Mouse (Mus musculus) intestine, embryonic 16.5 days (tissue): ENCODE measurements around the gene Asic3. TPM values are rescaled to one million over a fixed set of nuclear protein-coding genes. Genes with fewer than 3 reads are reported as not detected.

Source experiments
- ATAC-seq: fragments of 200-750 bp; cut with Nextera tagmentation; 2 replicates; pipeline ENCODE4 v1.8.0; 2017; ENCODE audit warnings: moderate TSS enrichment, moderate library complexity
- H3K27ac ChIP-seq: fragments of 300-500 bp; sonication (generic); 2 replicates; pipeline ENCODE4 v1.5.1; 2014; ENCODE audit warnings: mild to moderate bottlenecking, low read length
- H3K27me3 ChIP-seq: fragments of 300-500 bp; sonication (generic); replicated peaks from 2 replicates; pipeline ENCODE4 v1.6.1; 2014; ENCODE audit warnings: low read length, control low read depth, mixed read lengths; ENCODE audit not compliant: control insufficient read depth, insufficient read depth
- H3K36me3 ChIP-seq: fragments of 300-500 bp; sonication (generic); 2 replicates; pipeline ENCODE4 v1.6.1; 2014; ENCODE audit warnings: low read length, control low read depth; ENCODE audit not compliant: control insufficient read depth, insufficient read depth
- H3K4me1 ChIP-seq: fragments of 300-500 bp; sonication (generic); 2 replicates; pipeline ENCODE4 v1.6.1; 2014; ENCODE audit warnings: low read length, control low read depth, mixed read lengths; ENCODE audit not compliant: control insufficient read depth, insufficient read depth
- H3K4me2 ChIP-seq: fragments of 300-500 bp; sonication (generic); 2 replicates; pipeline ENCODE4 v1.6.1; 2014; ENCODE audit warnings: low read depth, low read length, control low read depth
- H3K4me3 ChIP-seq: fragments of 300-500 bp; sonication (generic); 2 replicates; pipeline ENCODE4 v1.5.1; 2014; ENCODE audit warnings: mild to moderate bottlenecking, low read length
- H3K9ac ChIP-seq: fragments of 300-500 bp; sonication (generic); 2 replicates; pipeline ENCODE4 v1.6.1; 2014; ENCODE audit warnings: low read depth, low read length
- H3K9me3 ChIP-seq: fragments of 300-500 bp; sonication (generic); 2 replicates; pipeline ENCODE4 v1.6.1; 2016; ENCODE audit warnings: low read length, control low read depth; ENCODE audit not compliant: control insufficient read depth
- WGBS: fragments of 180-500 bp; shearing (Covaris S2); extraction: QIAGEN DNeasy Blood & Tissue Kit; methylation state at CpG from one replicate; pipeline ENCODE4 v1.1.7; 2014; 5-methylcytosine and 5-hydroxymethylcytosine counted together
- polyA plus RNA-seq: library from polyadenylated mRNA; unstranded; fragments of >200 nt; fragmentation: Nextera tagmentation; extraction: Ambion mirVana; gene quantifications from 2 replicates; pipeline ENCODE4 v1.2.1, GENCODE M21; 2015

Asic3 gene
- polyA plus RNA-seq, 1 experiment from 2014 or later: 0.57 TPM

DNA sequence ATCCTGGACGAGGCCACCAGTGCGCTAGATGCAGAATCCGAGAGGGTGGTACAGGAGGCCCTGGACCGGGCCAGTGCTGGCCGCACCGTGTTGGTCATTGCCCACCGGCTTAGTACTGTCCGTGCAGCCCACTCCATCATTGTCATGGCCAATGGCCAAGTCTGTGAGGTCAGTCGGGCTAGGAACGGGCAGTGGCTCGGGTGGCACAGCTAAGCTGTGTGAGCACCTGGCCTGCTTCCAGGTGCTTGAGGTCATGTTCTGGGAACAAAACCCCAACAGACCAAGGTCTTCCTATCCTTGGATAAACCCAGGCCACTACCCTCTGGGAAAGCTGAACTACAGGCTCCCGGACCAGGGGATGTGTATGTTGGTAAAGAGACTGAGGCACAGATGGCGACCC lies 4.5 kb upstream of the Asic3 start:
- H3K36me3 ChIP-seq: peaks cover 6% of the 10 kb centered on the region

DNA sequence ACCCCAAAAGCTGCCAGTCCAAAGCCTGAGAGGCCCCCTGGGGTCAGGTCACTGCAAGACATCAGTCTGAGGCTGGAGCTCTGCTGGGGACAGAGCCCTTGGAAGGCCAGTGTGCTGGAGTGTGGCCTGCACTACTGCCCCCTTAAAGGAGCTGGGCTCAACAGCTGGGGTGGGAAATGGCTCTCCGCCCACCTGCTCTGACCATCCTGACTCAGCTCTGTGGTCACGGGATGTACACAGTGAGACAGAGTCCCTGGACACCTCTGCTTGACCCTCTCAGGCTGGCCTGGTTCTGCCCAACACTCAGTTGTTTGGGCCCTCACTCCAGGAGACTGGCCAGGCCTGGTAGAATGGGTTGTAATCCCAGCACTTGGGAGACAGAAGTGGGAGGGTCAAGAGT lies 3.7 kb upstream of the Asic3 start:
- Histone ChIP-seq H3K36me3 (peaks cover 6% of the 10 kb centered on the region), H3K4me1 (peaks cover 11% of the 10 kb centered on the region; the same call in 1 of the 2 replicates), H3K4me2 (no peak overlapping the region), H3K27ac (no peak overlapping the region), H3K9me3 (no peaks in the 10 kb centered on the region), H3K27me3 (no peaks in the 10 kb centered on the region), H3K4me3 (no peak overlapping the region), H3K9ac (no peak overlapping the region)
- no peak for ATAC-seq
- 89% methylated on average over 2 of the region's 2 CpGs for WGBS

More for the DNA sequence above, 4.5 kb upstream of the Asic3 start:
- ATAC-seq: no peak
- Histone ChIP-seq H3K27ac (no peak overlapping the region), H3K27me3 (no peaks in the 10 kb centered on the region), H3K9me3 (no peaks in the 10 kb centered on the region), H3K4me1 (peaks cover 7% of the 10 kb centered on the region; the same call in 1 of the 2 replicates), H3K9ac (no peak overlapping the region), H3K4me2 (no peak overlapping the region), H3K4me3 (no peak overlapping the region)
- WGBS: 87% methylated on average over 13 of the region's 13 CpGs

DNA sequence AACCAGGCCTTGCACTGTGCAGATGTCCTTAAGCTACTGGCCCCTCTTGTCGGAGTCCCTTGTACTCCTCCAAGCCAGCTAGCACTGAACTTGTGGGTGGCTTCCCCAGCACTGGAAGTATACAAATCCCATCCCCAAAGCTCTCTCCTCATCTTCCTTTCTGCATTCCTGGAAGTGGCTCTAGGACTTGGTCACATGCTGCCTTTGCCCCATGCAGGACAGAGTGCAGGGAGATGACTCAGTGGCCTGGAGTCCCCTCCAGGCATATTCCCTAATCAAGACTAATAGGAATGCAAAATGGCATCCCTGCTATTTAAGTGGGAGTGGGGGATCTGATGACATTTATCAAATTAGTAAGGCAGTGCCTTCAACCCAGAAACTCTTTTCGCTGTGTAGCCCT lies 1.1 kb upstream of the Asic3 start:
- H3K4me3 ChIP-seq: no peak overlapping the region
- H3K9ac ChIP-seq: no peak overlapping the region
- H3K9me3 ChIP-seq: no peaks in the 10 kb centered on the region
- 67% methylated on average over 2 of the region's 2 CpGs for WGBS
- H3K4me1 ChIP-seq: peaks cover 11% of the 10 kb centered on the region; the same call in 1 of the 2 replicates
- no peak overlapping the region for H3K4me2 ChIP-seq
- no peak overlapping the region for H3K27ac ChIP-seq
- H3K36me3 ChIP-seq: no peaks in the 10 kb centered on the region
- no peaks in the 10 kb centered on the region for H3K27me3 ChIP-seq
- ATAC-seq: no peak

DNA sequence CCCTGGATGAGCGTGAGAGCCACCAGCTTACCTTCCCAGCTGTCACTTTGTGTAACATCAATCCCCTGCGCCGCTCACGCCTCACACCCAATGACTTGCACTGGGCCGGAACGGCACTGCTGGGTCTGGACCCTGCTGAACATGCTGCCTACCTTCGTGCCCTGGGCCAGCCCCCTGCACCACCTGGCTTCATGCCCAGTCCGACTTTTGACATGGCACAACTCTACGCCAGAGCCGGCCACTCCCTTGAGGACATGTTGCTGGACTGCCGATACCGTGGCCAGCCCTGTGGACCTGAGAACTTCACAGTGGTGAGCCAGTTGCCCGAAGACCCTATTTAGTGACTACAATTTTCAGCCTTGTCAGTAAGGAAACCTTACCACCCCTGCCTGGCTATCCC lies 746 bp downstream of the Asic3 start:
- Histone ChIP-seq H3K27ac (no peak overlapping the region), H3K36me3 (no peaks in the 10 kb centered on the region), H3K9me3 (no peaks in the 10 kb centered on the region), H3K4me3 (no peak overlapping the region), H3K27me3 (no peaks in the 10 kb centered on the region), H3K4me1 (peaks cover 11% of the 10 kb centered on the region; the same call in 1 of the 2 replicates), H3K4me2 (no peak overlapping the region), H3K9ac (peak overlapping the region; percentile 11; the same call in 1 of the 2 replicates)
- WGBS: 80% methylated on average over 13 of the region's 13 CpGs
- no peak for ATAC-seq

DNA sequence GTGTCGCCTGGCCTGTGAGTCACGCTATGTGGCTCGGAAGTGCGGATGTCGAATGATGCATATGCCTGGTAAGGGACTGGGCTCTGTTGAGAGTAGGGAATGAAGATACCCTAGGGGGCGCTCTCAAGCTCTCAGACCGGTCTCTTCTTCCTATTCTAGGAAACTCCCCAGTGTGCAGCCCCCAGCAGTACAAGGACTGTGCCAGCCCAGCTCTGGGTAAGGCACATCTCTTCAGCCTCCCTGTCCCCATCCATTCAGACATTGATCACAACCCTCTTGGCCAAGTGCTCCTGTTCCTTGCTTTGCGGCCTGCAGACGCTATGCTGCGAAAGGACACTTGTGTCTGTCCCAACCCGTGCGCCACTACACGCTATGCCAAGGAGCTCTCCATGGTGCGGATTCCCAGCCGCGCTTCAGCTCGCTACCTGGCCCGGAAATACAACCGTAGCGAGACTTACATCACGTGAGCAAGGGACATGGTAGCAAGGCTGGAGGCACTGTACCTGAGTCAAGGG lies 3.1 kb downstream of the Asic3 start:
- peak overlapping the region; percentile 20; the same call in 1 of the 2 replicates for H3K4me2 ChIP-seq
- peaks cover 11% of the 10 kb centered on the region; the same call in 1 of the 2 replicates for H3K4me1 ChIP-seq
- WGBS: 5% methylated on average over 21 of the region's 21 CpGs
- peak; percentile 60 for ATAC-seq
- no peaks in the 10 kb centered on the region for H3K9me3 ChIP-seq
- no peak overlapping the region for H3K9ac ChIP-seq
- no peaks in the 10 kb centered on the region for H3K27me3 ChIP-seq
- H3K27ac ChIP-seq: no peak overlapping the region
- H3K4me3 ChIP-seq: no peak overlapping the region
- H3K36me3 ChIP-seq: no peaks in the 10 kb centered on the region

DNA sequence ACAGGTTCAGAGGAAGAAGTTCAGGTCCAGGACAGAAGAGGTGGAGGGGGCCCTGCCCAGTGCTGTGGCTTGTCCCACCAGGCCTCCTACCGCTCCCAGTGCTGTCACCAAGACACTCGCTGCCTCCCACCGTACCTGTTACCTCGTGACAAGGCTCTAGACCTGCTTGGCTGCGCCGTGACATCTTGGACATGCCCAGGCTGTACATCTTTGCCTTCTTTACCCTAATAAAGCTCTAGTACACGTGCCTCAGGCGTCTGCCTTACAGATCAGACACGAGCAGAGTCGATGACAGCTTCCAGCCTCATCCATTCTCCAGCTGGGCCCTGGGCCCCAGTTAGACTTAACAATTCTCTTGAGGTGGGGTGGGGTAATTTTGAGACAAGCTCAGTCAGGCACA lies 4.4 kb downstream of the Asic3 start:
- Histone ChIP-seq H3K4me3 (no peak overlapping the region), H3K4me2 (no peak overlapping the region), H3K27ac (no peak overlapping the region), H3K4me1 (peaks cover 14% of the 10 kb centered on the region), H3K27me3 (no peaks in the 10 kb centered on the region), H3K36me3 (no peaks in the 10 kb centered on the region), H3K9me3 (no peaks in the 10 kb centered on the region), H3K9ac (no peak overlapping the region)
- no peak for ATAC-seq
- 88% methylated on average over 10 of the region's 10 CpGs for WGBS

DNA sequence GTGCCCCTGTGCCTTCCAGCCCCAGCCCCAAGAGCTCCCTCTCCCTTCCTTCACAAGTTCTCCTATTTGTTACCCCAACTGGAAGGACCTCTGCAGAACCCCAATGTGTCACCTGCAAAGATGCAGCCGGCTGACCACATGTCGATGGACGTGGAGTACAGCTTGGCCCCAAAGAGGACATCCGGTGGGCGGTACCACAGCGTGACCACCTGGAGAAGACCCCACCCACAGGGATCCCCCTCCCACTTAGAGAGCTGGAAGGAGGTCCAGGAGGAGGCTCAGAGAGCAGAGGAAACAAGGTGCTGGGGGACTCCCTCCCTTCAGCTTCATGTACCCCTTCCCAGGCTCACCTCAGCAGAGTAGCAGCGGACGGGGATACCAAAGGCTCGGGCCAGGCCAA lies 7.2 kb downstream of the Asic3 start:
- H3K4me3 ChIP-seq: no peak overlapping the region
- WGBS: 89% methylated on average over 9 of the region's 9 CpGs

DNA sequence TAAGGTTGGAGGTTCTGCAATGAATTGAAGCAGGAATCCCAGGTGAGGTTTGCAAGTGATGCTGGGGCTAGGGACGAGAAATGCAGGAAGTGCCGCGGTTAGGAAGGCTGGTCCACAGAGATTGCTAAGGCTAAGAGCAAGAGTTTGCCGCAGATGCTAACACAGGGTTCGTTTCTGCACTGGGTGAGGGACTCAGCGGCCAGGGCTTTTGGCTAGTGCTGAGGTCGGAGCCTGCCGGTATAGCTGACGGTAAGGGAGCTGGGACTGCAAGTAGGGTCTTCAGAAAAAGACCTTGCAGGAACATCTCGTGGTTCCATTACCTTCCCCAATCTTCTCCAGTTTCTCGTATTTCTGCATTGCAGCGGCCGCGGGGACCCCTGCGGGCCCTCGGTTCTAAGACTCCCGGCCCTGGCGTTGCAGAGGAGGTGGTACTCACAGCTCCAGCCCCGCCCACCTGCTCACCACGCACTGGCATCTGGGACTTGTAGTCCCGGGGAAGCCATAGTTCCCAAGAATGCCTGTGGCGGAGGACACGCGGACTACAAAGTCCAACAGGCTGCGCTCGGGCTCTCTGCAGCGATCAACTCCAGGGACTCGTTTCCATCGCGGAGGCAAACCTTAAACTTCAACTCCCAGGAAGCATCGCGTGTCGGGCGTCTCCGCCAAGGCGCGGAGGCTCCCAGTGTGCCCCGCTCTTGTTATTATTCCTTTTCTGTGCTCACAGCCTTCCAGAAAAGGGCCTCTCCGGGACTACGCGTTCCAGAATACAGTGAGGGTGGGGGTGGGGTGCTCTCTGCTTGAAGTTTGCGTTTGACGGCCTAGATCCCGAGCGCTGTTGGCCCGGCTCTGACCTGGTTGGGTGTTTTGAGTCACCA lies 10.2 kb downstream of the Asic3 start, which contains the start of the genes Cdk5 and Slc4a2:
Gene Cdk5, minus strand, starts transcription at position 402 of the 875 bp plus-strand sequence.
Gene Slc4a2, plus strand, starts transcription at position 709 of the 875 bp plus-strand sequence.
- H3K4me1 ChIP-seq: peaks cover 27% of the 10 kb centered on the region
- no peaks in the 10 kb centered on the region for H3K27me3 ChIP-seq
- peak within 1 kb of the TSS; percentile 98 for H3K27ac ChIP-seq
- peak; percentile 89 for ATAC-seq
- H3K4me2 ChIP-seq: peak within 1 kb of the TSS; percentile 86
- no peaks in the 10 kb centered on the region for H3K9me3 ChIP-seq
- WGBS: under 1% methylated on average over 46 of the region's 46 CpGs
- peak within 1 kb of the TSS; percentile 81 for H3K9ac ChIP-seq
- peak within 1 kb of the TSS; percentile 76 for H3K4me3 ChIP-seq
- H3K36me3 ChIP-seq: no peaks in the 10 kb centered on the region

More for the DNA sequence above, 7.2 kb downstream of the Asic3 start:
- Histone ChIP-seq H3K9ac (no peak overlapping the region), H3K36me3 (no peaks in the 10 kb centered on the region), H3K27ac (no peak overlapping the region), H3K4me1 (peaks cover 10% of the 10 kb centered on the region), H3K9me3 (no peaks in the 10 kb centered on the region), H3K4me2 (no peak overlapping the region), H3K27me3 (no peaks in the 10 kb centered on the region)
- no peak for ATAC-seq

DNA sequence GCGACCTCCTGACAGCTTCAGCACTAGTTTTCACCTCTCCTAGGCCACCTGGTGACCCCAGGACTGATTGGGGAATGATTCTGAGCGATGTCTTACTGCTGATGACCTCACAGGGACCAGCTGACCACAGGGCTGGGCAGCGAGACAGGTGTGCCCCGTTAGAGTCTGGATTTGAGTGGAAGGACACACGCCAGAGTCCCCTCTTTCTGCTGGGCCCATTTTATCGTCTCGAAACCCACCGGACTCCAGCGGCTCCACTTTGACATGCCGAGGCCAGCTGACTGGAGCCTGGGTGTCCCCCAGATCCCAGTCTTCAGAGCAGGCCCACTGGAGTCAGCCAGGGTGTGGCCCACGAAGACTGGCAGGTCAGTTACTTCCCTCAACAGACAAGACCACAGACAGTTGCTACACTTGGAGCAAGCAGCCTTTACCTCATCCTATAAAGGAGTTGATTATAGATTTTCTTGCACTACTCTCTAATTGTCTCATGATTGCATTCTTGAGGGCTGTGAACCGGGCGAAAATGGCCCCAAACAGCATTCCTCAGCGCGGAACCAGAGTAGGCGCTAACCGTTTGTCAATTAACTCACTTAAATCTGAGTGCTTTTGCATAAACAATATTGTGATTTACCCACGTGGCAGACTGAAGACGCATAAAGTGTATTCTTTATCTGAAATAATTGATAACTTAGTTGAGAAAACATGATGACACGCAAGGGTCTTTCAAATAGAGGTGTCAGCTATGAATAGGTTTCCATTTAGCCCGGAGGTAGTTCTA lies 11.0 kb downstream of the Asic3 start:
- WGBS: 12% methylated on average over 21 of the region's 21 CpGs
- no peaks in the 10 kb centered on the region for H3K36me3 ChIP-seq
- peak overlapping the region; percentile 98 for H3K27ac ChIP-seq
- H3K4me2 ChIP-seq: peak overlapping the region; percentile 86
- ATAC-seq: no peak
- H3K27me3 ChIP-seq: no peaks in the 10 kb centered on the region
- H3K9me3 ChIP-seq: no peaks in the 10 kb centered on the region
- H3K4me1 ChIP-seq: peaks cover 27% of the 10 kb centered on the region
- peak overlapping the region; percentile 76 for H3K4me3 ChIP-seq
- H3K9ac ChIP-seq: peak overlapping the region; percentile 81
